Mouse (Mus musculus): Measurements from ENCODE around the gene Nipa2. TPM values are rescaled to one million over a fixed set of nuclear protein-coding genes. Genes with fewer than 3 reads are reported as not detected.

Nipa2 gene
- polyA plus RNA-seq, 1 experiment from 2014 or later: 55.1 TPM

DNA sequence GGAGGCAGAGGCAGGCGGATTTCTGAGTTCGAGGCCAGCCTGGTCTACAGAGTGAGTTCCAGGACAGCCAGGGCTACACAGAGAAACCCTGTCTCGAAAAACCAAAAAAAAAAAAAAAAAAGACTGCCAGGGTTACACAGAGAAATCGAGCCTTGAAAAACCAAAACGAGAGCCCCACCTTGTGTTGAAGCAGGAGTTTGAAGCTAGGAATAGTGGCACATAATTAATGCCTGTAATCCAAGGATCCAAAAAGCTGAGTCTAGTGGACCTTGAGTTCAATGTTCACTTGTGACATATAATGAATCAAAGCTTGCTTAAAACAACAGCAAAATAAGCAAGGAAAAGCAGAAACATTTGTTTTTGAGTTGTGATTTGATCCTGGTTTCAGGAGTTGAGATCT is 58.5 kb downstream of the Nipa2 start:
- Histone ChIP-seq H3K27ac (replicated peaks; ENCODE audit: low read depth, low read length) (no peak overlapping the region), H3K4me1 (ENCODE audit: control insufficient read depth, insufficient read depth, low read length) (no peaks in the 10 kb centered on the region), H3K9me3 (replicated peaks; ENCODE audit: control insufficient read depth, low read length) (no peaks in the 10 kb centered on the region), H3K27me3 (ENCODE audit: control insufficient read depth, insufficient read depth, low read length) (no peaks in the 10 kb centered on the region), H3K9ac (replicated peaks; ENCODE audit: low read length) (no peak overlapping the region), H3K4me3 (ENCODE audit: low read depth, low read length) (no peak overlapping the region), H3K4me2 (ENCODE audit: low read depth, low read length) (no peak overlapping the region), H3K36me3 (replicated peaks; ENCODE audit: control insufficient read depth, insufficient read depth, low read depth, low read length) (peaks cover 9% of the 10 kb centered on the region)
- DNase-seq (ENCODE audit: low spot score) (no peak), ATAC-seq (replicated peaks; ENCODE audit: insufficient number of reproducible peaks, low FRiP score, low TSS enrichment, low read depth) (no peak)
- WGBS: 86% methylated on average over 3 of the region's 5 CpGs

DNA sequence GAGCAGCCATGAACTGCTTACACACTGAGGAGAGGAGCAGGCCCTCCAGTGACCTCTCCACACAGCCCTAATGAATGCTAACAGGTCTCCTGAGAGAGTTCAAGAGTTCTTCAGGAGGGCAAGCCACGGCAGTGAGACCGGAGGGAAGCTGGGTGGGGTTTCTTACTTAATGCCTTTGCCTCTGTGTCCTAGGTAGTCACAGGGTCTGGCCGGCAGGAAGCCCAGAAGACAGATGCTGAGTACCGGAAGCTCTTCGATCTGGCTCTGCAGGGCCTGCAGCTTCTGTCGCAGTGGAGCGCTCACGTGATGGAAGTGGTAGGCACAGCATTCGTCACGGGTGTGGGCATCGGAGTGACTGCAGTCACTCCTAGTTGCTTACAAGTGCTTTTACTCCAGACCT is 70.5 kb downstream of the Nipa2 start:
- Histone ChIP-seq H3K9me3 (replicated peaks; ENCODE audit: control insufficient read depth, low read length) (no peaks in the 10 kb centered on the region), H3K9ac (replicated peaks; ENCODE audit: low read length) (no peak overlapping the region), H3K27ac (replicated peaks; ENCODE audit: low read depth, low read length) (no peak overlapping the region), H3K4me3 (ENCODE audit: low read depth, low read length) (no peak overlapping the region), H3K27me3 (ENCODE audit: control insufficient read depth, insufficient read depth, low read length) (no peaks in the 10 kb centered on the region), H3K4me1 (ENCODE audit: control insufficient read depth, insufficient read depth, low read length) (no peaks in the 10 kb centered on the region), H3K36me3 (replicated peaks; ENCODE audit: control insufficient read depth, insufficient read depth, low read depth, low read length) (no peaks in the 10 kb centered on the region; the same call in none of the 2 replicates), H3K4me2 (ENCODE audit: low read depth, low read length) (no peak overlapping the region)
- 88% methylated on average over 11 of the region's 11 CpGs for WGBS
- ATAC-seq (replicated peaks; ENCODE audit: insufficient number of reproducible peaks, low FRiP score, low TSS enrichment, low read depth): no peak
- no peak for DNase-seq (ENCODE audit: low spot score)

DNA sequence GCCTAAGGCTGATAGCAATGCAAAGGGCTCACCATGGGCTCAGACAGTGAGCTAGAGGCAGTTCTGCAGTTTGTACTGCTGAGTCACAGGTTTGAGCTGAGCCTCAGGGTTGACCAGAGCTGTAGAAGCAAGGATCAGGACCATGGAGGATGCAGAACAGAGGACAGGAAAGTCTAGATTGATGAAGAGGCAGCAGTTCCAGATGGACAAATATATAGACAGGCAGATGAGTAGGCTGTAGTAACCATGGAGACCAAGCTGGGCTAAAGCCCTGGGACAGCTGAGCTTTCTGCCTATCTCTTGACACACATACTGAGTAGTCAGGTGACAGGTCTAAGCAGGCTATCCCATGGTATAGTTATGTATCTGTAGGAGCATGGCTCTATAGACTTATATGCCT is 71.5 kb downstream of the Nipa2 start:
- Histone ChIP-seq H3K4me2 (ENCODE audit: low read depth, low read length) (no peak overlapping the region), H3K4me1 (ENCODE audit: control insufficient read depth, insufficient read depth, low read length) (no peaks in the 10 kb centered on the region), H3K9me3 (replicated peaks; ENCODE audit: control insufficient read depth, low read length) (no peaks in the 10 kb centered on the region), H3K4me3 (ENCODE audit: low read depth, low read length) (no peak overlapping the region), H3K36me3 (replicated peaks; ENCODE audit: control insufficient read depth, insufficient read depth, low read depth, low read length) (no peaks in the 10 kb centered on the region; the same call in 1 of the 2 replicates), H3K27ac (replicated peaks; ENCODE audit: low read depth, low read length) (no peak overlapping the region), H3K27me3 (ENCODE audit: control insufficient read depth, insufficient read depth, low read length) (no peaks in the 10 kb centered on the region), H3K9ac (replicated peaks; ENCODE audit: low read length) (no peak overlapping the region)
- no peak for ATAC-seq (replicated peaks; ENCODE audit: insufficient number of reproducible peaks, low FRiP score, low TSS enrichment, low read depth)
- no peak for DNase-seq (ENCODE audit: low spot score)

DNA sequence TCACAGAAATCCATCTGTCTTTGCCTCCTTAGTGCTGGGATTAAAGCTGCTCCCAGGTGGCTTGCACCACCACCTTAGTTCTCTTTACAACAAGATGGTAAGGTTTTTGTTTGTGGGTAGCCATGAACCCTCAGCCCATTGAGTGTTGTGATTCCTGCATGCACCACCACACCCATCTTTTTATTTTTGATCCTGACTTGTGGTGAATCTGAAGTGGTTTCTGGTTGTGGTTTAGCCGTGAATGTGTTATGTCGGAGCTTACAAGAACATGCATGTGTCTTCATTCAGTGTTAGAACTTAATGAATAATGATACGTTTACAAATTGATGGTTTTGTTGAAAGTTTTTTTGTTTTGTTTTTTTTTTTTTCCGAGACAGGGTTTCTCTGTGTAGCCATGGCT is 72.3 kb downstream of the Nipa2 start:
- 90% methylated on average over 4 of the region's 4 CpGs for WGBS
- H3K9me3 ChIP-seq (replicated peaks; ENCODE audit: control insufficient read depth, low read length): no peaks in the 10 kb centered on the region
- no peak overlapping the region for H3K9ac ChIP-seq (replicated peaks; ENCODE audit: low read length)
- DNase-seq (ENCODE audit: low spot score) (no peak), ATAC-seq (replicated peaks; ENCODE audit: insufficient number of reproducible peaks, low FRiP score, low TSS enrichment, low read depth) (no peak)
- no peak overlapping the region for H3K4me2 ChIP-seq (ENCODE audit: low read depth, low read length)
- H3K4me3 ChIP-seq (ENCODE audit: low read depth, low read length): no peak overlapping the region
- no peak overlapping the region for H3K27ac ChIP-seq (replicated peaks; ENCODE audit: low read depth, low read length)
- H3K27me3 ChIP-seq (ENCODE audit: control insufficient read depth, insufficient read depth, low read length): no peaks in the 10 kb centered on the region
- no peaks in the 10 kb centered on the region for H3K4me1 ChIP-seq (ENCODE audit: control insufficient read depth, insufficient read depth, low read length)
- no peaks in the 10 kb centered on the region; the same call in 1 of the 2 replicates for H3K36me3 ChIP-seq (replicated peaks; ENCODE audit: control insufficient read depth, insufficient read depth, low read depth, low read length)

DNA sequence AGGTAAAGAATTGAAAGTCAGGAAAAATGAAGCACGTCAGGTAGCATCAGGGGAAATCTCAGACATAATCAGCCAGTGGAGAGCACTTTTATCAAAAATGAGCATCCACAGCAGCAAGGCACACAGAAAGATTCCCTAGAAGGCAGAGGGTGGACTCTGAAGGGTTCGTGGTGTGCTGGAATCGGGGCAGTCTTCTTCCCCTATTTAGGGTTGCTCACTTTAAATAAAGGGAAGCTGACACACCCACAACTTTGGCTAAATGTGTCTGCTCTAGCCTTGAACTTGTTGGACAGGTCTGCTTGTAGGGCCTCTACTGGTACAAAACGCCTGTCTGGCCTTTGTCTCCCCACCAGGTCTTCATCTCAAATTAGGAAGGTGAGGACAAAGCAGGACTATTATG is 73.7 kb downstream of the Nipa2 start:
- Histone ChIP-seq H3K27me3 (ENCODE audit: control insufficient read depth, insufficient read depth, low read length) (no peaks in the 10 kb centered on the region), H3K9me3 (replicated peaks; ENCODE audit: control insufficient read depth, low read length) (no peaks in the 10 kb centered on the region), H3K4me2 (ENCODE audit: low read depth, low read length) (no peak overlapping the region), H3K27ac (replicated peaks; ENCODE audit: low read depth, low read length) (no peak overlapping the region), H3K9ac (replicated peaks; ENCODE audit: low read length) (no peak overlapping the region), H3K4me1 (ENCODE audit: control insufficient read depth, insufficient read depth, low read length) (no peaks in the 10 kb centered on the region), H3K4me3 (ENCODE audit: low read depth, low read length) (no peak overlapping the region), H3K36me3 (replicated peaks; ENCODE audit: control insufficient read depth, insufficient read depth, low read depth, low read length) (no peaks in the 10 kb centered on the region; the same call in none of the 2 replicates)
- 90% methylated on average over 4 of the region's 4 CpGs for WGBS
- DNase-seq (ENCODE audit: low spot score) (no peak), ATAC-seq (replicated peaks; ENCODE audit: insufficient number of reproducible peaks, low FRiP score, low TSS enrichment, low read depth) (no peak)

Other genes with a start within 250 kb of the Nipa2 start
- 0.49 and 0.79 TPM in 2 replicates for gene Siglech, start 194.3 kb downstream of the Nipa2 start, polyA plus RNA-seq (2014; fragmentation: Nextera tagmentation; extraction: Ambion mirVana)
- 31.6 and 33.0 TPM in 2 replicates for gene Tubgcp5, start 168.3 kb downstream of the Nipa2 start, polyA plus RNA-seq (2014; fragmentation: Nextera tagmentation; extraction: Ambion mirVana)
- 120 and 122 TPM in 2 replicates for gene Cyfip1, start 120.7 kb downstream of the Nipa2 start, polyA plus RNA-seq (2014; fragmentation: Nextera tagmentation; extraction: Ambion mirVana)
- 7.4 and 8.3 TPM in 2 replicates for gene Nipa1, start 57.5 kb upstream of the Nipa2 start, polyA plus RNA-seq (2014; fragmentation: Nextera tagmentation; extraction: Ambion mirVana)
- 22.9 and 27.4 TPM in 2 replicates for gene Herc2, start 87.7 kb upstream of the Nipa2 start, polyA plus RNA-seq (2014; fragmentation: Nextera tagmentation; extraction: Ambion mirVana)